ENCODE assay signal across 12 mouse cellular contexts in genomic region chr9:83370907-83371306, GRCm38 (mm10).
DNase-seq lines count a peak whose midpoint lies in the region; ATAC-seq and TF ChIP-seq lines count a peak whose summit lies in the region.
"Had no signal": no experiment of that assay in that cellular context is flagged by ENCODE, and none has a peak within 500 bp of the region (broad histone marks: within the 10 kb centered on the region; RNA-seq: fewer than 3 reads in every experiment).

No protein-coding gene starts in this region.

- no peaks in the 10 kb centered on the region for H3K4me1 ChIP-seq in hindbrain, embryonic 11.5 days (replicated peaks; ENCODE audit: control insufficient read depth, insufficient read depth, low read length)
- no peaks in the 10 kb centered on the region for H3K4me1 ChIP-seq in hindbrain, embryonic 13.5 days (replicated peaks)
- no peaks in the 10 kb centered on the region for H3K4me1 ChIP-seq in lung, postnatal 0 days (ENCODE audit: insufficient read depth, low read depth, low read length)
- no peaks in the 10 kb centered on the region for H3K4me1 ChIP-seq in lung, adult 2 months (ENCODE audit: control insufficient read depth, insufficient read depth, low read length)
- H3K4me1 ChIP-seq in stomach, postnatal 0 days (replicated peaks; ENCODE audit: control insufficient read depth, insufficient read depth) = no peaks in the 10 kb centered on the region
- H3K4me1 ChIP-seq: stomach, embryonic 15.5 days had no signal

- TF ChIP-seq POLR2A in lung, adult 2 months (IDR thresholded peaks at IDR 0.05; ENCODE audit: borderline replicate concordance, extremely low read depth, low read depth, low read length) = no peak

- no peaks in the 10 kb centered on the region for H3K27me3 ChIP-seq in hindbrain, embryonic 11.5 days (ENCODE audit: control insufficient read depth, insufficient read depth, low read length)
- no peaks in the 10 kb centered on the region for H3K27me3 ChIP-seq in hindbrain, embryonic 13.5 days
- H3K27me3 ChIP-seq in lung, postnatal 0 days (replicated peaks; ENCODE audit: insufficient read depth, low read length) = no peaks in the 10 kb centered on the region
- H3K27me3 ChIP-seq in stomach, postnatal 0 days (ENCODE audit: control insufficient read depth, insufficient read depth, low read length) = no peaks in the 10 kb centered on the region
- H3K27me3 ChIP-seq: stomach, embryonic 15.5 days had no signal

- no peak for TF ChIP-seq EP300 in lung, postnatal 0 days (IDR thresholded peaks at IDR 0.05)
- no peak for TF ChIP-seq EP300 in stomach, postnatal 0 days (optimal IDR thresholded peaks at IDR 0.05)

- WGBS in hindbrain, embryonic 11.5 days = 65% methylated on average over 1 of the region's 1 CpGs
- 61% methylated on average over 1 of the region's 1 CpGs for WGBS in hindbrain, embryonic 13.5 days
- 8% methylated on average over 1 of the region's 1 CpGs for WGBS in lung, postnatal 0 days
- 18% methylated on average over 1 of the region's 1 CpGs for WGBS in lung, adult 2 months
- WGBS in stomach, postnatal 0 days = 15% methylated on average over 1 of the region's 1 CpGs

- no peak overlapping the region for H3K9ac ChIP-seq in hindbrain, embryonic 11.5 days (ENCODE audit: low read depth, low read length)
- no peak overlapping the region for H3K9ac ChIP-seq in hindbrain, embryonic 13.5 days
- H3K9ac ChIP-seq in lung, postnatal 0 days (replicated peaks; ENCODE audit: low read depth) = no peak overlapping the region
- no peak overlapping the region for H3K9ac ChIP-seq in stomach, postnatal 0 days (ENCODE audit: low read length)
- H3K9ac ChIP-seq: stomach, embryonic 15.5 days had no signal

- peak; percentile 43 for TF ChIP-seq CTCF in lung, postnatal 0 days (IDR thresholded peaks at IDR 0.05)
- TF ChIP-seq CTCF in lung, adult 2 months (IDR thresholded peaks at IDR 0.05; ENCODE audit: insufficient read depth, low read length) = no peak
- TF ChIP-seq CTCF in stomach, postnatal 0 days (IDR thresholded peaks at IDR 0.05; ENCODE audit: low read depth) = peak; percentile 74

- H3K4me2 ChIP-seq in hindbrain, embryonic 11.5 days (replicated peaks; ENCODE audit: low read depth, low read length) = no peak overlapping the region
- H3K4me2 ChIP-seq in hindbrain, embryonic 13.5 days = no peak overlapping the region
- H3K4me2 ChIP-seq in lung, postnatal 0 days (replicated peaks; ENCODE audit: low read depth, low read length) = no peak overlapping the region
- H3K4me2 ChIP-seq in stomach, postnatal 0 days (replicated peaks; ENCODE audit: low read depth) = no peak overlapping the region
- H3K4me2 ChIP-seq: stomach, embryonic 15.5 days had no signal

- DNase-seq in hindbrain, embryonic 11.5 days (ENCODE audit: low spot score) = peak; percentile 14
- DNase-seq in lung, postnatal 0 days (ENCODE audit: low spot score) = peak; percentile 44
- no peak for DNase-seq in lung, adult 2 months
- DNase-seq in brain, adult 2 months (ENCODE audit: low read depth, low spot score) = peak; percentile 66
- DNase-seq in stomach, postnatal 0 days (ENCODE audit: low spot score) = no peak
- DNase-seq in cerebellum, adult 8-10 months = no peak
- DNase-seq: adrenal gland, adult 2 months; heart, postnatal 10 days; left cerebral cortex, postnatal 4 days; lung, postnatal 4 days had no signal

- no peak for ATAC-seq in hindbrain, embryonic 11.5 days (ENCODE audit: low FRiP score)
- ATAC-seq in hindbrain, embryonic 13.5 days (ENCODE audit: low FRiP score) = no peak
- ATAC-seq in lung, postnatal 0 days = no peak
- ATAC-seq in stomach, postnatal 0 days (ENCODE audit: low FRiP score, low TSS enrichment) = no peak

- no peak overlapping the region for H3K4me3 ChIP-seq in hindbrain, embryonic 11.5 days (ENCODE audit: low read depth, low read length)
- no peak overlapping the region for H3K4me3 ChIP-seq in hindbrain, embryonic 13.5 days
- H3K4me3 ChIP-seq in lung, postnatal 0 days (ENCODE audit: low read depth, low read length) = no peak overlapping the region
- no peak overlapping the region for H3K4me3 ChIP-seq in lung, adult 2 months (replicated peaks; ENCODE audit: extremely low read depth, low read depth, low read length)
- H3K4me3 ChIP-seq in stomach, postnatal 0 days (ENCODE audit: low read depth, low read length) = no peak overlapping the region
- H3K4me3 ChIP-seq: stomach, embryonic 15.5 days had no signal

- H3K27ac ChIP-seq in hindbrain, embryonic 11.5 days (ENCODE audit: low read depth, low read length) = no peak overlapping the region
- H3K27ac ChIP-seq in hindbrain, embryonic 13.5 days = no peak overlapping the region
- H3K27ac ChIP-seq in lung, postnatal 0 days (ENCODE audit: low read length) = no peak overlapping the region
- H3K27ac ChIP-seq in stomach, postnatal 0 days (replicated peaks) = no peak overlapping the region
- H3K27ac ChIP-seq: stomach, embryonic 15.5 days had no signal

- H3K9me3 ChIP-seq in hindbrain, embryonic 11.5 days (ENCODE audit: control insufficient read depth, low read length) = no peaks in the 10 kb centered on the region
- no peaks in the 10 kb centered on the region for H3K9me3 ChIP-seq in hindbrain, embryonic 13.5 days
- no peaks in the 10 kb centered on the region for H3K9me3 ChIP-seq in lung, postnatal 0 days (ENCODE audit: low read length)
- H3K9me3 ChIP-seq in stomach, postnatal 0 days (ENCODE audit: control insufficient read depth, low read length) = no peaks in the 10 kb centered on the region
- H3K9me3 ChIP-seq: stomach, embryonic 15.5 days had no signal

- H3K36me3 ChIP-seq in hindbrain, embryonic 11.5 days (ENCODE audit: control insufficient read depth, insufficient read depth, low read length) = no peaks in the 10 kb centered on the region
- no peaks in the 10 kb centered on the region for H3K36me3 ChIP-seq in hindbrain, embryonic 13.5 days
- H3K36me3 ChIP-seq in lung, postnatal 0 days (ENCODE audit: insufficient read depth, low read length) = no peaks in the 10 kb centered on the region
- H3K36me3 ChIP-seq in stomach, postnatal 0 days (ENCODE audit: control insufficient read depth, insufficient read depth, low read length) = no peaks in the 10 kb centered on the region
- H3K36me3 ChIP-seq: stomach, embryonic 15.5 days had no signal

Comparison
In these comparisons a context has a peak if more than half of its experiments do, and no peak if none do; other contexts are left out.
1. DNase-seq: peak in hindbrain, embryonic 11.5 days (single experiment), lung, postnatal 0 days (single experiment) and brain, adult 2 months (single experiment); none in lung, adult 2 months (single experiment), stomach, postnatal 0 days (single experiment) and cerebellum, adult 8-10 months (single experiment).